Mouse (Mus musculus) small intestine, adult 2 months (tissue): ENCODE data around the gene Cspg4.

Experiments
- CTCF ChIP-seq: fragments of 200-500 bp; IDR thresholded peaks from 2 replicates; pipeline ENCODE4 v1.5.1; 2012; ENCODE audit warnings: low read depth, mild to moderate bottlenecking, control low read depth, inconsistent platforms, low read length, moderate library complexity, mixed read lengths; ENCODE audit not compliant: insufficient replicate concordance, insufficient read length; ENCODE audit errors: extremely low read depth
- POLR2A ChIP-seq: fragments of 200-500 bp; IDR thresholded peaks from 2 replicates; pipeline ENCODE4 v1.6.1; 2012; ENCODE audit warnings: low read depth, mild to moderate bottlenecking, control low read depth, inconsistent platforms, low read length, moderate library complexity

DNA sequence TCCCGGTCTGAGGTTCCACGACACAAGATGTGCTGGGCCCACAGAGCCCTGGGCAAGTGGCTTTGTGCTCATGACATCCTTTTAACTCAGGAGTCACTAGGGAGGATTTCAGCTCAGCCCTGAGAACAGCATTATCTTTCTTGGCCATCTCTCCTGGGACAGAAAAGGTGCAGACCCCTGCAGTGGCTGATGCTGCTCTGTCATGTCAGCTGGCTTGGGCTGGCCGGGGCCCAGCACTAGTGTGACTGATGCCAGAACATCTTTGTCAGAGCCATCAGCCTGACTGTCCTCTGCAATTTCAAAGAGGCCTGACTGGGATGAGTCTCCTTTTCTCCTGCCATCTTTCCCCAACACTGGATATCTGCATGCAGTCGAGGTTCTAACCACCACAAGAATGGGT is 17.4 kb downstream of the Cspg4 start:
- TF ChIP-seq CTCF (no peak), POLR2A (no peak)
